Mouse (Mus musculus): ENCODE measurements around the gene Slc7a14. TPM values are rescaled to one million over a fixed set of nuclear protein-coding genes. Genes with fewer than 3 reads are reported as not detected.
"Not testable (repeated sequence)": the region's sequence is repeated elsewhere in the genome, so short reads cannot be mapped to it uniquely, and the experiment has no call there.

The Slc7a14 gene
- 10 to 100 TPM; 47.9 to 61.0 TPM for total RNA-seq (2021)

DNA sequence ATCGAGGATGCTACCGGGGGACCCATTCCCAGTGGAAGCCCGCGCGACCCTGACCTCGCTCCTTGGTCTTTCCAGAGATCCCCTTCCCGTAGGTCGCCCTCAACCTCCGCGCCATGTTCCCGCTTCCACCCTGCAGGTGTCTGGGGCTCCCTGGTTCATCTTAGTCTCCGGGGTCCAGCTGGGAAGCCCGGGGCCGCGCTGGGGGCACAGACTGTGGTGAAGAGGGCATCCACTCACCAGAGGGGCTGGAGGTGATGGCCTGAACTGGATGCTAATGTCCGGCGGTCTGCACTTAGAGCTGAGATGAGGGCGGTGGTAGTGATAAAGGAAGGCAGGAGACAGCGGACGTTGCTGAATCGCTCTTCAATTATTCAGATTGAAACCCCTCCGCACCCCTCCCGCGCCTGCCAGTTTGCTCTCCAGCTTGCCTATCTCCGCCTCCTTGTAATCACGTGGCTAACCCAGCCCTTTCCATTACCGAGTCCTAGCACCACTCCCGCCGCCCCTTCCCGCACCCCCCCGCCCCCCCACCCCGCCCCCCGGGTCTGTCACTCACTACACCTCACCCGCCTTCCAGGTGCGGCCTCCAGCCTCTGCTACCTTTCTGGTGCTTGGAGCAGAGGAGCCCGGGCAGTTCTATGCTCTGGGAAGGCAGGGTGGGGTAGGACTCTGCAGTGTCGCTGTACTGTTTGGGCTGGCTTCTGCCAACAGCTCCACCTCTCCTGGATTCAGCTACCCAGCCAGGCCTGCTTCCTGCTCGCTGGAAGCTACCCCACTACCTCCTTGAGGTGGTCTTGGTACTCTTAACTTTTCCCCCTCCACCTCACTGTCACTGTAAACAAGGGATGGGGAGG lies at the start of gene Slc7a14:
Gene Slc7a14 (minus strand): TSS at position 445 of the 854 bp plus-strand sequence.
- intact Hi-C loops (cut with DNase I), result loop anchor here (5.0 to 10.0 kb wide), 2 partner anchors 38 to 155 kb away; no protein-coding TSS in a partner anchor
- DNase-seq (ENCODE audit: low spot score in 2 of 2), result peak; percentile 75 to 78

DNA sequence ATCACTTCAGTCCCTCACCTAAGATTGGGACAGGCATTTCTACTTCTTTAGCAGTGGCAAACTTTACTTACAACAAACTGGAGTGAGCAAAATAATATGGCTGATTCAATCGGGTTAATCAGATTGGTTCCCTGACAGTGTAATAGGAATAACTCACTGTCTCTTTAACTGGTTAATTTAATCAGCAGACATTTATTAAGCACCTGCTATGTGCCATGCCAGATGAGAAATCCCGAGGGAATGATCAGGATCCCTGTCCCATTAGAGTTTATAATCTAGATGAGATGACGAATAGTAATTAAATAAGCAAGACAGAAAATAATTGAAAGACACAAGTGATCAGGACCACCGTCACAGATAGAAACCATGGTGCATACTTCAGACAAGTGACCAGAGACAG lies 36.4 kb upstream of the Slc7a14 start:
- no peak for DNase-seq (ENCODE audit: low spot score in 2 of 2)
- intact Hi-C loops (cut with DNase I), result no loop called here

DNA sequence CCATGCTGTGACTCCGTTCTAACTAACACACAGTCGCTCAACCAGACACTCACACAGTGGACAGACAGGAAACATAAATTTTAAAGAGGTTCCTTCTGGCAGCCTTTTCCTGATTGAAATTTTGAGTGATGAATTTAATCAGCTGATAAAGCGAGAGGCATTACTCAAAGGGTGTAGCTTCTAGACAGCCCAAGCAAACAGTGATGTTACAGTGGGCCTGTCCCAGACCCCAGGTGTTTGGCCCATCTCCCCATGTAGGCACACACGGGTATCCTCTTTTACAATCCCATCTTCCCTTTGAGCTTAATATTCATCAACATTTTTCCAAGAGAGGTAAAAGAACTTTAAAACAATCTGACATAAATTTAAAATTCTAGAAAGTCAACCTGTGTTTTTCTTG lies 35.6 kb upstream of the Slc7a14 start:
- no peak for DNase-seq (ENCODE audit: low spot score in 2 of 2)
- intact Hi-C loops (cut with DNase I), result no loop called here

DNA sequence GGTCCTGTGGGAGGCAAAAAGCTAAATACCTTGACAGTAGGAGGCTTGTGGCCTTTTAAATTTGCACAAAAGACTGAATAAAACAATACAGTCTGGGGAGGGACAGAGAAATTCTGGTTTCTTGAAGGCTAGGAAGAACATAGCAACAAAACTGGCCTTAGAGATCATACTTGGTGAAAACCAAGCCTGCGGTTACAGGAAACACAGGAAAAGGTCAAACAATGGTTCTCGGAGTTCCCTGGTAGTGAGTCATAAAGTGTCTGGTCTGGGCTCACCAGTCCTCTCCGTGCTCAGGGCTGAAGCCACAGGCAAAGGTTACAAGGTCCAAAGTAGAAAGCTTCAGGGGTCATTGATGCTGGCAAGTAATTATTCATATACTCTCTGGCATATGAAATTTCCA lies 29.1 kb upstream of the Slc7a14 start:
- intact Hi-C loops (cut with DNase I), result no loop called here
- no peak for DNase-seq (ENCODE audit: low spot score in 2 of 2)

DNA sequence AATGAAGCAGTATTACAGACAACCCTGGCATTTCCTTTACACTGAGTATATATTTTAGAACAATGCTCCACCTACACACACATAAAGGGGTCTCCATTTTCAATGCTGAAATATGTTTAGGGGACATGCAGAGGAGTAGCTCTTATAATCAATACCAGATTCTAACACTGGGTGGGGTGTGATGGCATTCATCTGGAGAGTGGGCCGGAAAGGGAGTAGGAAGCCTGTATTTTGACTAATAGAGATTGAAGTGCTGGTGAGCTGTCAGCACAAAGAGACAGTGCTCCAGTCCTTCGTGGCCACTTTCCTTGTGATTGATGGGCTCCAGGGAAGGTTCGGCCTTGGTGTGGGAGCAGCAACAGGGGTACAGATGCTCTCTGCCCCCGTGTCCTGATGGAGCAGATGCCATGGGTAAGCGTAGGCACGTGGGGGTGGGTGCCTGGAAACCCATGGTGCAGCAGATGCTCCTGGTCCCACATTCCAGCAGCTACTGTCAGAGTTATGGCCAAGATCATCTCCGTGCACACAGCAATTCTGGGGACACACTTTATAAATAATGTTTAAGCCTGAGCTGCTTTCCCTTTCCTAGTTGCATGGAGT lies 18.2 kb upstream of the Slc7a14 start:
- peak; percentile 59 to 64 for DNase-seq (ENCODE audit: low spot score in 2 of 2)
- intact Hi-C loops (cut with DNase I), result loop anchor here (10.0 kb wide), 1 partner anchor 176 kb away; no protein-coding TSS in a partner anchor

DNA sequence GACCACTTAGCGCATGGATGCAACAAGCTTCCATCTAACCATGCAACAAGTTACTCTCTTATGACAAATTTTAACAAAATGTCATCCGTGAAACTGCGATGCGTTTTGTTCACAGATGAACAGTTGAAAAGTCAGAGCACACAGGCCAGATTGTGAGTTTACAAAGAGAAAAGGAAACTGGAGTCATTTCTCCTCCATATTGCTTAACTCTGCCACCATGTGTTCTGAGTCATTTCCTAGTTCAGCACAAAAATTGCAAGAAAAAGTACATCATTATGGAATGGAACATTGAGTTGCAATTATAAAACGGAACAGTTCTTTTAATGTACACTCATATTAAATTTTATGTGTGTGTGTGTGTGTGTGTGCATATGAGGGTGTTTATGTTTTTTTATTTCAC lies 17.6 kb upstream of the Slc7a14 start:
- intact Hi-C loops (cut with DNase I), result loop anchor here (10.0 kb wide), 1 partner anchor 177 kb away; no protein-coding TSS in a partner anchor
- DNase-seq (ENCODE audit: low spot score in 2 of 2), result no peak

DNA sequence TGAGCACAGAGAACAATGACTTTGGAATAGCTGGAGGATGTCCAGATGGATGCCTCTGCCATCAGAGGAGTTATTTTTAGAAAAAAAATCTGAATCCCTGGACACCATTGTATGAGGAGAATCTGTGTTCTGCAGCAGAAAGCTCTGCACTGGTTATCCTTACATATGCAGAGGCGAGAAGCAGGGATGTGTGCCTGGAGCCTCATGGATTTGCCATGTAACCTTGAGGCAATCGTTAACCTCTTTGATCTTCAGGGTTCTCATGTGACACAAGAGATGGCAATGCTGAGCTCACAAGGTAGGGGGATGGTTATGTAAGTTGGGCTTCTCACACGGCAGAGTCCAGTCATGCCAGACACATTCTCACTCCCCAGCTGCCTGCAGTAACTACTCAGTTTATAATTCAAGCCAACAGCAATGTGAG lies 14.1 kb upstream of the Slc7a14 start:
- peak; percentile 17 to 25 for DNase-seq (ENCODE audit: low spot score in 2 of 2)
- intact Hi-C loops (cut with DNase I), result loop anchor here (10.0 kb wide), 1 partner anchor 181 kb away; no protein-coding TSS in a partner anchor

DNA sequence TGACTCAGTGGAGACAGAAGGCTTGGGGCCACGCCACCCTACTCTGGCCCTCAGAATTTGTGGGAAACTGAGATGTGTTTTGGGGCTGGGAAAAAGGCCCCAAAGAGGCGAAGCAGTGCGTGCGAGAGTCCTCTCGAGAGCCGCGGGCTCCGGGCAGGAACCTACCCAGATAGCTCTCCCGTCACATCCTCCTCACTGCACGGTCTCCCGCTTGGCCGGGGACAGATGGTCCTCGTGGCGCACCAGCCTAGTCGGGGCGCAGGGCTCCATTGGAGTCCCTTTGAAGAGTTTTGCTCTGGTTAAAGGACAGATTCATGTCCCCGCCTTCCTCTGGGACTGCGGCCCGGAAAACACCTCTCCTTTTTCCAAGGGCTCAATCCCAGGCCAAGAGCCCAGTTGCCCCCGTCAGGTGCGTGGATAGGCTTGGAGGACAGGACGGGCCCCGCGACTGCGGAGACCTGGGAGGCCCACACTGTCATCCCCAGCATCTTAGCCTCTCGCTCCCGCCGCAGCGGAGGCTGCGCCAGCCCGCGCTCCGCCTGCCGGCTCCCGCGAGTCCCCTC lies 726 bp downstream of the Slc7a14 start:
- peak; percentile 59 to 61 for DNase-seq (ENCODE audit: low spot score in 2 of 2)
- intact Hi-C loops (cut with DNase I), result loop anchor here (5.0 to 10.0 kb wide), 2 partner anchors 37 to 155 kb away; no protein-coding TSS in a partner anchor

DNA sequence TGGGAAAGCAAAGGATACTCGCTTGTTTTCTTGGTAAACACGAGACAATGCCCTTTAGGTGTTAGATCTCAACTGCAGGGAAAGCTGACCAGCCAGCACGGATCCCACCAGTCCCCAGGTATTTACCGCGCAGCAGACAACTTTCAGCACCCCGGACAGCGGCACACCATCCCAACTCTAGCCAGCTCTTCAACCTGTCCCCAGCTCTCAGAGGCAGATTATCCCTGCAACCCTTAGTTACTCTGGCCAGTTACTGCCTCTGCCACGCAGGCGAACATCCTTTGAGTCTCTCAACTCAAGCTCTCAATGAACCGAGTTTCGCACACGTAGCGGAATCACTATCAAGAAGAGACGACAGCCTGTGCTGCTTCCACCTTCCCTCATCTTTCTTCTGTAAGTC lies 1.3 kb downstream of the Slc7a14 start:
- intact Hi-C loops (cut with DNase I), result loop anchor here (5.0 to 10.0 kb wide), 2 partner anchors 37 to 154 kb away; no protein-coding TSS in a partner anchor
- peak in 1 of 2 experiments; percentile 16 for DNase-seq (ENCODE audit: low spot score in 2 of 2)

DNA sequence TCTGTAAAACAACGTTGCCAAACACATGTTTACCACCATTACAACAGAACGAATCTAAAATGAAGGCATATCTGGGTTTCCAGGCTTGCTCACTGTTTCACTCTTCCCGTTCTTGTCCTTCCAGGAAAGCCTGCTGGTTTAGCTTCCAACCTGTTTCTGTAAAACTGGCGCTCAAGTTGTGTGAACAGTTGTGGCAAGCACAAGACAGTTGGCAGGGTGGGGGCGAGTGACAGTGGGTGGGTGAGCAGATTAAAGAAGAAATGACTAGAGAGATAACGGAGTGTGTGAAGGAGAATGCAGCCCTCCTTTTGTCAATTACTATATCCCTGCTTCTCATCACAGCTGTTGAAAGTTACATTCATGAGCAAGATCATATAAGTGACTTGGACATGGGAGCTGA lies 2.2 kb downstream of the Slc7a14 start:
- intact Hi-C loops (cut with DNase I), result loop anchor here (5.0 to 10.0 kb wide), 2 partner anchors 36 to 153 kb away; no protein-coding TSS in a partner anchor
- DNase-seq (ENCODE audit: low spot score in 2 of 2), result peak; percentile 46 to 51

DNA sequence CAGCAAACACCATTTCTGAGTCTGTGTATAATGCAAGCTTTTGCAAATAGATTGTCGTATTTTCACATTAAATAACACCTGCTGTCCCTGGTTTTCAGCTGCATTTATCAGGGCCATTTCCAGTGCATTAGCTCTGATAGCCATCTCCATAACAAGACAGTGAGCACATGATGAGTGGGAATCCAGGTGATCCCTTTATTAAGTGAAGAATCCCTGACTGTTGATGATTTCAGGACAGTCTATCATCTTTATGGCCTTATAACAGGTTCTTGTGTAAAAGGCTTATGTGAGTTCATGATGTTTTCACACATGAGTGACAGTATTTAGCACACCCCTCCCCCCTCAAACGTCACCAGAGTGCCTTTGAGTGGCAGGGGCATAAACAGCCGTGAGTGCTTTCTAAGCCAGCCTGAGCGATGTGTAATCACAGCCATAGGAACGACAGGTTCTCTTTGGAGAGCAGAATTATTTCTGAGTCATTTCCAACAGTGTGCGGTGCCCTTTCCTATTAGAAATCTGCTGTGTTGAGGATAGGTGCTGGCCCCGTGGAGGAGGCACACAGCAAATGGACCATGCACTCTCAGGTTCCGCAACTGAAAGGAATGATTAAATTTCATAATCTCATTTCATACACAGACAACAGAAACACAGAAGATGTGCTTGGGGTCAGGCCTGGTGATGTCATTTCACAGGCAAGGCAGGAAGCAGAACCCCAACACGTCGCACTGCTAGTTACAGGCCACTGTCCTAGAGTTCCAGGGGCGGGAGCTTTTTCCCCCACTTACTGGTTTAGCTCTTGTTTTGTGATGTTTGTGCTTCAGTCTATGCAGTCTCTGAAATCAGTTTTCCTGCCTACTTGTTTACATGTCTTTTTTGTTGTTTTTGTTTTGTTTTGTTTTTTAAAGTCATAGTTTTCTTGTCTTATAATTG lies 18.2 kb downstream of the Slc7a14 start:
- no peak for DNase-seq (ENCODE audit: low spot score in 2 of 2)
- intact Hi-C loops (cut with DNase I), result no loop called here

DNA sequence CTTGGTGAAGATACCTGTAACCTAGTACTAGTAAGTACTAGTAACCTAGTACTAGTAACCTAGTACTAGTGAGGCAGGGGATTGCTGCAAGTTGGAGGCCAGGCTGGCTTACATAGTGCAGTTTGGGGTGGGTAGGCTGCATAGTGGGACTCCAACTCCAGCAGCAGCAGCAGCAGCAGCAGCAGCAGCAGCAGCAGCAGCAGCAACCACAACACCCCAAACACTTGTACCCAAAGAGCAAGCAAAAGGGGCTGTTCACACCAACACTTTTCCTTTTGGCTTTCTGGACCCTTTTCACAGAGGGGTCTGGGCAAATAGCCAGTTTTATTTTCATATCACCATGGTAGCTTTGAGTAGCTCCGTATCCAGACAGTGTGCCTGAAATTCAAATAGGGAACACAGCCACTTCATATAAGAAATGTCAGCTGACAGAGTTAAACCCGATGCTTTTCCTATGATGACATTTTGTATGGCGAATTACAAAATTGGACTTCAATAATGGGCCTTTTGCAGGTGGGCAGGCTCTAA lies 22.7 kb downstream of the Slc7a14 start:
- DNase-seq (ENCODE audit: low spot score in 2 of 2), result no peak
- intact Hi-C loops (cut with DNase I), result no loop called here

DNA sequence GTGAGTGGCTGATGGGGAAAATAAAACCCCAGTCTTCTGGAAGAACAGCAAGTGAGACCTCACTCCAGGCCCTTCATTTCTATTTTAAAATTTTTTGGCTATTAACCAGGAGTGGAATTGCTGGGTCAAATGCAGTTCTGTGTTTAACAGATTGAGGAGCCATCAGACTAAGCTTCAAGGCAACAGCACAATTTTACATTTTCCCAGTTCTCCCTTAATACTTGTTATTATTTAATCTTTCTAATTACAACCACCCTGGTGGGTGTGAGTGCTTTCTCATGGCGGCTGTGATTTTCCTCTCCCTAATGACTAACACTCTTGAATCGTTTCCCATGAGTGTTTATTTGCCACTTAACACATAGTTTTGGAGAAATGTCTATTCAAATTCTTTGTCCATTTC lies 29.1 kb downstream of the Slc7a14 start:
- intact Hi-C loops (cut with DNase I), result no loop called here
- no peak for DNase-seq (ENCODE audit: low spot score in 2 of 2)

DNA sequence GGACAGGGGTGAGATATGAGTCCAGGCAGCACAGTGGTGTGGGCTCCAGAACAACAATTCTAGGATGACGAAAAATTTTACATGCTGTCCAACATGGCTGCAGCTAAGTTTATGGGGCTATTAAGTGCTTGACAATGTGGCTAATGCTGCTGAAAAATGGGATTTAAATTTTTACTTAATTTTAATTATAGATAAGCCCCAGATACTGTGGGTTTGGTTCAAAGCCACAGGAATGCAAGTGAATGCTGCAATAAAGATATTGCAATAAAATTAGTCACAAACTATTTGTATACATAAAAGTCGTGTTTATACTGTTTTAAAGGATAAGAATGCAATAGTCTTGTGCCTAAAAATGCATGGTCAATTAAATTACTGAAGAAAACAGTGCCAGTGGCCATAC lies 35.3 kb downstream of the Slc7a14 start:
- no peak for DNase-seq (ENCODE audit: low spot score in 2 of 2)
- intact Hi-C loops (cut with DNase I), result loop anchor here (5.0 kb wide), 1 partner anchor 32 kb away; no protein-coding TSS in a partner anchor

DNA sequence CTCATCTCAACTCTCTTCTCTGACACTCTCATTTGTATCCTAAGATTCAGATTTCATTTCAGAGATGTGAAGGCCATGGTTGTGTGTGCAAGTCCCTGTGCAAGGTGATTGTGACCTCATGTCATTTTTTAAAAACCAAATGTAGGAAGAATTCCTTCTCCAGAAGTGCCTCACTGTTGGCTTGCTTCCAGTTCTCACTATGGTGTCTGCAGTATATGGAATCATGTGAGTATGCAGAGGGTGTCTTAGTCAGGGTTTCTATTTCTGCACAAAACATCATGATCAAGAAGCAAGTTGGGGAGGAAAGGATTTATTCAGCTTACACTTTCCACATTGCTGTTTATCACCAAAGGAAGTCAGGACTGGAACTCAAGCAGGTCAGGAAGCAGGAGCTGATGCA lies 36.9 kb downstream of the Slc7a14 start:
- intact Hi-C loops (cut with DNase I), result loop anchor here (5.0 kb wide), 1 partner anchor 34 kb away; no protein-coding TSS in a partner anchor
- not testable (repeated sequence) for DNase-seq (ENCODE audit: low spot score in 2 of 2)

DNA sequence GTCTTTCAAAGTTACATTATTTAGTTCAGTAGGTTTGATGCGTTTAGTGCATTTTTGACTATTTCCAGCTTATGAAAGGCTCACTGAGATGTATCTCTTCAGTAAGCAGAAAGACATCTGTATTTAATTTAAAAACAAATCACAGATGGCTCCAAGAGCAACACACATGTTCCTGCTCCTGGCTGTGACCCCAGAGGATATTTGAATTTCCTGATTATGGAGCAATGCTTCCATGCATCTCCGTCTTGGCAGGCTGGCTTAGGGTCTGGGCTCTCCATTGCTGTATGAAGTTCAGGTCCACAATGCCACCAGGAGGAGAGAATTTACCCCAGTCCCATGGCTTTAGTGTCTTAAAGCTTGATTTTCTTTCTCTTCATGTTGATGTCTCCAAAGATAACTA lies 37.5 kb downstream of the Slc7a14 start:
- intact Hi-C loops (cut with DNase I), result loop anchor here (5.0 kb wide), 1 partner anchor 35 kb away; no protein-coding TSS in a partner anchor
- DNase-seq (ENCODE audit: low spot score in 2 of 2), result no peak

DNA sequence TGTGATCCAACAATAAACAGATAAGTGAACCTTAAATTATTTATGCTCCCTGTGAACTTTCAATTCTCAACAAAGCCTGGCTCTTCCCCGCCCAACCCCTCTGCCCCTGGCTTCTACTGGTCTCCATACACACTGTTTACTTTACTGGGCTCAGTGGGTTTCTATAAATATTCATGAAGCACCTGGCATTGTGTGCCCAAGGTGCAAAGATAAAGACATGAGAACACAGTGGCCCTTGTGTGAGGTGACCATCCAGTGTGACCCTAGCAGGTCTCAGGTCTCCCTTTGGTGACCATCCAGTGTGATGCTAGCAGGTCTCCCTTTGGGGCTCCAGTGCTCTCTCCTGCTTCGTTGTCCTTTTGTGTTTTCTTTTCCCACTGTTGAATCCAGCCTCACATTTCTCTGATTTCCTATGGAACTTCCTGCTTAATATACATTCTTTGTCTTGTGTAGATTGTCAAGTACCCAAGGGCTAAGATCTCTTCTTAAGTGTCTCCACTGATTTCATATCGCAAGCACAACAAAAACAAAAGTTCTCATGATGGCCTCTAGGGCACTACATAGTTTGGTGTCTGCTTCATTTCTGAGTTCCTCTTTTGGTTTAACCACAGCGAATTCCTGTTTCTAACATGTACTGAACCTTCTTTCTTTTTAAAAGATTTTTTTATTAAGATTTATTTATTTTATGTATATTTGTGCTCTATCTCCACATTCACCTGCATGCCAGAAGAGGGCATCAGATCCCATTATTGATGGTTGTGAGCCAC lies 40.4 kb downstream of the Slc7a14 start:
- intact Hi-C loops (cut with DNase I), result loop anchor here (5.0 kb wide), 1 partner anchor 38 kb away; no protein-coding TSS in a partner anchor
- DNase-seq (ENCODE audit: low spot score in 2 of 2), result no peak

DNA sequence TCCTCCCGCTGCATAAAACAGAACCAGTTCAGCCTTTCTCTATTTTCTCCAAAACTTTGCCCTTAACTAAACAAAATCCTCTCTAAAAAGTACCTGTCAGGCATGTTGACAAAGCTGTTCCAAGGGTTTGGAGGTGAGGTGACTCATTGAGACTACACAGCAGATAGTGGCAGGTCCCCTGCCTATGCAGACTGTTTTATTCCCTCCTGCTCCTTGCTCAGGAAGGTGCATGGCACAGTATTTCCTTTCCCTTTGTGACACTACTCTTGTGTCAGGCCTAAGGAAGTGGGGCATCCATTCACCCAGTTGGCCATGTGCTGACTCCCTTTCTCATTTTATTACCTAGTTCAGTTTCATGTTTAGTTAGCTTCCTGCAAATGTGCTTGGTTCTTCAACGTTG lies 42.3 kb downstream of the Slc7a14 start:
- intact Hi-C loops (cut with DNase I), result no loop called here
- no peak for DNase-seq (ENCODE audit: low spot score in 2 of 2)
